Mouse (Mus musculus): ENCODE results near the gene Slc25a25. TPM values are rescaled to one million over a fixed set of nuclear protein-coding genes. Genes with fewer than 3 reads are reported as not detected.

Slc25a25 gene
- total RNA-seq, 2 experiments from 2014 or later, result 10.1 to 13.5 TPM

- intact Hi-C loops (cut with DNase I), result no loop called here
- peak; percentile 36 to 54 for DNase-seq
Measured at GRCm38 (mm10) chr2:32464212-32464891, 13.1 kb upstream of the Slc25a25 start.

- DNase-seq, result no peak
- intact Hi-C loops (cut with DNase I), result no loop called here
Measured at GRCm38 (mm10) chr2:32463773-32464172, 12.5 kb upstream of the Slc25a25 start.

GRCm38 (mm10) chr2:32459657-32460056, 8.4 kb upstream of the Slc25a25 start:
- intact Hi-C loops (cut with DNase I), result loop anchor here (5.0 kb wide), 1 partner anchor 42 kb away; no protein-coding TSS in a partner anchor
- DNase-seq, result no peak

- intact Hi-C loops (cut with DNase I), result loop anchor here (5.0 kb wide), 1 partner anchor 41 kb away; no protein-coding TSS in a partner anchor
Measured at GRCm38 (mm10) chr2:32458300-32458699, 7.1 kb upstream of the Slc25a25 start.

GRCm38 (mm10) chr2:32455101-32455500, 3.9 kb upstream of the Slc25a25 start:
- no peak for DNase-seq
- intact Hi-C loops (cut with DNase I), result loop anchor here (5.0 kb wide), 1 partner anchor 38 kb away; no protein-coding TSS in a partner anchor

More at GRCm38 (mm10) chr2:32458300-32458699, 7.1 kb upstream of the Slc25a25 start:
- peak; percentile 48 to 56 for DNase-seq

DNA sequence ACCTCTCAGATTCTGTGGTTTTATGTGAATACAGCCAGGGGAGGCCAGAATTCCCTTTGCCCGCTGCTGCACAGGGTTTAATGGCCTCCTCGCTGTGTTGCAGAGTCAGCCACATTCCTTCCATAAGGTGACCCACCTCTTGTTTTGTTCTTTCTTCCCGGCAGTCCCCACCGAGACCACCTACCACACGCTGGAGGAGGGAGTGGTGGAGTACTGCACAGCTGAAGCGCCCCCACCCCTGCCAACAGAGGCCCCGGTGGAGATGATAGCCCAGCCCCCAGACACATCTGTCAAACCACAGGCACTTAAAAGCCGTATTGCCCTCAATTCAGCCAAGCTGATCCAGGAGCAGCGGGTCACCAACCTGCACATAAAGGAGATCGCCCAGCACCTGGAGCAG, 3.4 kb upstream of the Slc25a25 start:
- intact Hi-C loops (cut with DNase I), result loop anchor here (5.0 kb wide), 1 partner anchor 37 kb away; no protein-coding TSS in a partner anchor
- no peak for DNase-seq

- intact Hi-C loops (cut with DNase I), result no loop called here
- DNase-seq, result no peak
Measured at GRCm38 (mm10) chr2:32453641-32454303, 2.5 kb upstream of the Slc25a25 start.

DNA sequence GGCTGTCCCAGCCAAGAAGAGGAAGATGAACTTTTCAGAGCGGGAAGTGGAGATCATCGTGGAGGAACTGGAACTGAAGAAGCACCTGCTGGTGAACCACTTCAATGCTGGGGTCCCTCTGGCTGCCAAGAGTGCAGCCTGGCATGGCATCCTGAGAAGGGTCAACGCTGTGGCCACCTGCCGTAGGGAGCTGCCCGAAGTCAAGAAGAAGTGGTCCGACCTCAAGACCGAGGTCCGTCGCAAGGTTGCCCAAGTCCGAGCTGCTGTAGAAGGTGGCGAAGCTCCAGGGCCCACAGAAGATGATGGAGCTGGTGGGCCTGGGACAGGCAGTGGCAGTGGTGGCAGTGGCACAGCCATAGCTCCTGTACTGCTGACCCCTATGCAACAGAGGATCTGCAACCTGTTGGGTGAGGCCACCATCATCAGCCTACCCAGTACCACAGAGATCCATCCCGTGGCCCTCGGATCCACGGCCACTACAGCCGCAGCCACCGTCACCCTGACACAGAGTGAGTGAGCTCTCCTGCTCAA, 1.3 kb upstream of the Slc25a25 start:
- no peak for DNase-seq
- intact Hi-C loops (cut with DNase I), result no loop called here

DNA sequence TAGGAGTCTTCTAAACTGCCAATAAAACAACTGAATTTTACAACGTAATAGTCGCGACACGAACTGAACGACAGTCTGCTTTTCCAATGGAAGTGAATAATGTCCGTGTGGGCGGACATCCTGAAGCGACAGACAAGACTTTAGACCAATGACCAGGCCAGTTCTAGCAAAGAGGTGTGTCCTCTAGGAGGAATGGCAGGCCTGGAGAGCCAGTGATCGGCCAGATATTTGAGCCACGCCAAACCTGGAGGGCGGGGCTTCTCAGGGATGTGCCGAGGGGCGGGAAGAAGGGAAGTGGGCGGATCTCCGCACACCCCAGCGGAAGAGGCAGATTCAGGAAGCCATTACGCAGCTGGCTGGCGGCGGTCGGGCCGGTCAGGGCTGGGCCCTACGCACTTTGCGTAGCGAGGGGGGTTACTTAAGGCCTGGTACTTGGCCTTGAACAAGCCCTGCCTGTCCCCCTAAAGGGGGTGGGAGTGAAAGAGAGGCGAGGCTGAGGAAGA, 676 bp upstream of the Slc25a25 start:
- intact Hi-C loops (cut with DNase I), result loop anchor here (2.0 kb wide), 1 partner anchor 23 kb away; no protein-coding TSS in a partner anchor
- DNase-seq, result peak; percentile 99

- intact Hi-C loops (cut with DNase I), result loop anchor here (2.0 kb wide), 1 partner anchor 21 kb away; no protein-coding TSS in a partner anchor
- DNase-seq, result no peak
Measured at GRCm38 (mm10) chr2:32449761-32450754, 1.2 kb downstream of the Slc25a25 start, which contains the start of gene Naif1. Gene Naif1, plus strand, starts transcription at chr2:32450457.

DNA sequence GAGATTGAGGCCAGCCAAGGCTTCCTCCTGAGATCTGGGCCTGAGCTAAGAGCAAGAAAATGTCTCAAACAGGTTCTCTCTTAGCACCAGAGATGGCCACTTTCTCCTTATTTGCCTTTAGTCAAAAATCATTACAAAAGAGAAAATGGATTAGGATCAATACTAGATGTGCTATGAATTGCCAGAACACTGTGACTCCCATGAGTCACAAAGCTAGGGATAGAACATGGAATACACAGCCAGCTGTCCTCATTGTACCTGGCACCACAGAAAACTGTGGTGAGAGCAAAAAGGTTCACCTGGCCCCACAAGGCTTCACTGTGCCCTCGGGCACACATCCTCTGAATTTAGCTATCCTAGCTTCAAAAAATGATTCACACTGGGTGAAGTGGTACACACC, 2.8 kb downstream of the Slc25a25 start:
- intact Hi-C loops (cut with DNase I), result no loop called here
- no peak for DNase-seq

DNA sequence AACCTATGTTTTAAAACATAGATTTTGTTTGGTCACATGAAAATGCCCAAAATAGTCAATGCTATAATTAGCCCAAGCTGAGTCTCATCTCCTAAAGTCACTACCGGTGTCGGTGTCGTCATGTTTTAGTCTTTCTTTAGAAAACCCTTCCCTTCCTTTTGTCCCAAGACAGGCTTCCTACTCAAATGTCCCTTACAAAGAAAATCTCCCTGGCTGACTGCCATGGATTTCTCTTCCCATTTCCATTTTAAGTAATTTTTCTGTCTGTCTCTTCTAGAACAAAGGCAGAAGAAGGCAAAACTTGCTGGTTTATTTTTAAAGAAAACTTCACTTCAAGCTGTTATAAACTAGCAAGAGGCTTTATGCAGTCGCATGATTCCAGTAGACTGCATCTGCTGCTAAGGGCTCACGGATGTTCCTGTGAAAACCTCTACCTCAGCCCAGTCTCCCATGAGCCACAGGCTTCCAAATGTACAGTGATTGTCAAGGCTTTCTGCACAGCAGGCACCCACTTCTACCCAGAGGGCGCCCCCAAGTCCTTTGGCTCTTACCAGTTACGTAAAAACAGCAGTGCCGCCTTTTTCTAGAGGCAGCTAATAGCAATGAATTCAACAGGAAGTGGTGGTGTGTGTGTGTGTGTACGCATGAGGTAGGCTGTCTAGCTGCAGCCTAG, 3.8 kb downstream of the Slc25a25 start:
- intact Hi-C loops (cut with DNase I), result no loop called here
- peak; percentile 66 to 67 for DNase-seq

DNA sequence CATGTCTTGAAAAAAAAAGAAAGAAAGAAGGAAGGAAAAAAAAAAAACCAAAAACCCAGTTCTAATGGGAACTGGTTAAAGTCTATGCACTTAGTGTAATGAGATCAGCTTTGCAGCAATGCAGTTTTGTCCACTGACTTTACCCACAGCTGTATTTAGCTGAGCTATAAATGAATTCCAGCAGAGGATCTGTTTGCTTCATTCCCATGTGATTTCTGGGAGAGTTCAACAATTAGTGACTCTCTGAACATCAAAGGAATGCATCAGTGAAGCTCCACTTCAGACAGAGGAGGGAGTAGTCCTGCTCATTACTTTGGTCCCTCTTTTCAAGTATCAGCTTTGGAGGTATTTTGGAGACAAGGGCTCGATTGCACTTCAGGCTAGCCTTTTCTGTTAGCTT, 5.7 kb downstream of the Slc25a25 start:
- intact Hi-C loops (cut with DNase I), result no loop called here

DNA sequence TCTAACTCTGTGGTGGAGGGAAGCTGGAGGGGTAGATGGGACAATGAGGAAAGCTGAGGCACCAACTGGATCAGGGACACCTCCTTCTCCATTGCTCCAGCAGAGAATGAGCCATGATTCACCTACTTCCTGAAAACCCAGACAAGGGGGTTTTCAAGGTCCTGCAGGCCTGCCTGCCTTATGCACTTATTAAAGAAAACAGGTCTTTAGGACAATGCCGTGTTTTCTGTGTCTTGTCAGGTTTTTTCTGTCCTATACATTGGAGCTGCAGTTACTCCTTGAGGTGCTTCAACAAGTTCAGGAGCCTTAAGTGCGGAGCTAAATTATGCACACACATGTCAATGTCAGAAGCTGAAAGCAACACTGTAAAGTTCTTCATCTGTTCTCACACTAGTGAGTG, 9.7 kb downstream of the Slc25a25 start:
- no peak for DNase-seq

More for the DNA sequence above, 5.7 kb downstream of the Slc25a25 start:
- DNase-seq, result no peak

GRCm38 (mm10) chr2:32440632-32441031, 10.6 kb downstream of the Slc25a25 start:
- intact Hi-C loops (cut with DNase I), result no loop called here
- DNase-seq, result no peak

More for the DNA sequence above, 9.7 kb downstream of the Slc25a25 start:
- intact Hi-C loops (cut with DNase I), result no loop called here

DNA sequence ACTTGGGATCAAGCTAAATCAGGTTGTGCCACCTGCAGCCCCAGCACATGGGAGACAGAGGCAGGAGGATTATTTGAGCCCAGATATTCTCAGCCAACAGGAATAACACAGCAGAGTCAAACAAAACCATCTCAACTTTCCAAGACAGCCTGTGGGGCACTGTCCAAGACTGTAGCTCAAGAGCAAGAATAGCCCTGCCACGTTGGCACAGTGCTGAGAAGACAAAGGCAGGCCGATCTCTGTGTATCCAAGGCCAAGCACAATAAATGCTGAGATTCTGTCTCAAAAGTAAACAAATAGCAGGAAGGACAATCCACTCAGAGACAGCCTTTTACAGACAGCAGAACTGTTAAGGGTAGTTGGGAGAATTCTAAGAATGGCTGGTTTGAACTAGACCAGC, 11.1 kb downstream of the Slc25a25 start:
- intact Hi-C loops (cut with DNase I), result no loop called here
- DNase-seq, result no peak

DNA sequence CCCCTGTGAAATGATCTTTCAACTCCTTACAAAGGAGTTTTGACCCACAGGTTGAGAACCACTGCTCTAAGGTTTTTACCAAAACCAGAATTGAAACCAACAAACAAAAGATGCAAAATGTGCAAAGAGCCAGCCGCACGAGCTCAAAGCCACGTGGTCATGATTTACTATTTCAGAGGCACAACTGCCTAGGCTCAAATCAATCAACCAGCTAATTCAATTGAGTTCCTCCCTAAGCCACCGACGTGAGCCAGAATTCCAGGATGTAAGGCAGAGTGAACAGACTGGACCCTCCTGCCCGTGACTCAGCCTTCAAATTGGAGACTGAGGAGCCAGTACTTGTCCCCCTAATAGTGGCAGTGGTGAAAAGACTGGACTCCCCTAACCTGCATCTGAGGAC, 12.1 kb downstream of the Slc25a25 start:
- no peak for DNase-seq
- intact Hi-C loops (cut with DNase I), result no loop called here

DNA sequence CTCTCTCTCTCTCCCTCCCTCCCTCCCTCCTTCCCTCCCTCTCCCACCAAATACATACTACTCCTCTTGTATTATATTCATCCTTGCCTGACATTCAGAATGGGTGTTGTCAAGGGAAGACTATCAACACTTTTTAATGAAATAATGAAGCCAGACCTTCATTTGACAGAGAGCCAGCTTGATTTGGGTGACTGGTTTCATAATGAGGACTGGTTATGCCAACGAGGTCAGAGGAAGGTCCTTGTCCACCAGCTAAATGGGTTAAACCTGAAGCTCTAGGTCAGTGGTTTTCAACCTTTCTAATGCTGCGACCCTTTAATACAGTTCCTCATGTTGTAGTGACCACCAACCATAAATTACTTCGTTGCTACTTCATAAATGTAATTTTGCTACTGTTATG, 12.5 kb downstream of the Slc25a25 start:
- intact Hi-C loops (cut with DNase I), result no loop called here
- no peak for DNase-seq

DNA sequence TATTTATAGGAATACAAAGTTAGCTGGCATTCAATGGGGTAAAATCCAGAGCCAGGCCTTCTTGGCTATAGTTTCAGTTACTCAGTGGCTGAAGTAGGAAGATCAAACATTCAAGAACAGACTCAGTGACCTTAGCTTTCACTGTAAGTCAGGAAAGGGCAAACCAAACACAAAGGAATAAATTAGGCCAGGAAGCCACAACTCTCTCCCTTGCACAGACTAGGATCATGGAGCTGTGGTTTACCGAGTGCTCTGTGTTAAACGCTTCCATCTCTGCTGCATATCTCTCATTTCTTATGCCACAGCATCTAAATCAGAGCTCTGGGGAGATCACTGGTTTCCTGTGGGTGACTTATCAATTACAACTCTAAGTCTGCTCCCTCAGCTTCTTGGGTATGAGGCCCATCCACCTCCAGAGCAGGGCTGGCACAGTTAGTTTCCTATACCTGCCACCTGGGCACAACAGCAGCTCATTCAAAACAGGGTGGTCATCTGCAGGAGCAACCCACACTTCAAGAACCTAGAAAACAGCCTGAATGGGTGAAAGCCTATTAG, 13.6 kb downstream of the Slc25a25 start:
- no peak for DNase-seq
- intact Hi-C loops (cut with DNase I), result no loop called here

All from heart, postnatal 10 days (tissue).